Mouse (Mus musculus) gastrocnemius, postnatal 10 days (tissue): ENCODE data around the gene Yipf3. TPM values are rescaled to one million over a fixed set of nuclear protein-coding genes. Genes with fewer than 3 reads are reported as not detected.
A peak's percentile ranks its signal among the peaks of the same experiment; 100 is the strongest.

ENCODE experiments used
- DNase-seq: peaks from one replicate; pipeline ENCODE4 v3.0.0; 2021; ENCODE audit warnings: mixed read lengths
- total RNA-seq, 2 experiments: library from RNA; stranded (reverse); gene quantifications; 2 replicates each; pipeline ENCODE4 v1.2.3; 2021

Gene Yipf3
- total RNA-seq, 2 experiments from 2014 or later, result 53.6 to 66.6 TPM

DNA sequence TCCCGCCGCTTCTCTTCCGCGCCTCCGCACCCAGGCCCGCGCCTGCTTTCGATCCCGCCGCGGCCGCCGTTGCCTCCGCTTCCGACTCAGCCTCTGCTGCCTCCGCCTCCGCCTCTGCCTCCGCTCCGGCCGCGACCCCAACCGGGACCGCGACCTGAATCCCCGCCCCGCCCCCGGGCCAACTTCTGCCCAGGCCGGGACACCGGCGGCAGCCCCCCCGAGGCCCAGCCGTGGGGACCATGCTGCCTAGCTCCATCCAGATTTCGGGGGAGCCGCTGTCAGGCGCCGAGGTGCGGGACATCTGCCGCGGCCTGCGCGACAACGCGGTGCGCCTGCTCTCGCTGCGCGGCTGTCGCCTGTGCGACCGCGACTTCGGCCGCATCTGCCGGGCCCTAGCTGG lies 6.2 kb downstream of the Yipf3 start:
- peak; percentile 50 for DNase-seq

DNA sequence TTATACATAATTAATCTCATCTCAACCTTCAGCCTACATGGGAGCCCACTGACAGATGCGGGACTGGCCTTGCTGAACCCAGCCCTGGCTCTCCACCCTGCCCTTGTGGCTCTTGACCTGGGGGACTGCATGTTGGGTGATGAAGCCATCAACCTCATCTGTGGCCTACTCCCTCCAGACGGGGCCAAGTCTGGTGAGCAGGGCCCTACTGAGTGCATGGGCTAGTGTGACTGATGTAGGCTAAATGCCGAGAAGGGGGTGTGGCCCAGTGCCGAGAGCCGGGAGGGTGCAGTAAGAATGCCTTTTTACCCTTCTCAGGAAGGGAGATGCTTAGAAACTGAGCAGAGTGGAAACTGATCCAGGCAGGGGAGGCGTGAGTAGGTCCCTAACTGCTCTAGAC lies 7.3 kb downstream of the Yipf3 start:
- no peak for DNase-seq

DNA sequence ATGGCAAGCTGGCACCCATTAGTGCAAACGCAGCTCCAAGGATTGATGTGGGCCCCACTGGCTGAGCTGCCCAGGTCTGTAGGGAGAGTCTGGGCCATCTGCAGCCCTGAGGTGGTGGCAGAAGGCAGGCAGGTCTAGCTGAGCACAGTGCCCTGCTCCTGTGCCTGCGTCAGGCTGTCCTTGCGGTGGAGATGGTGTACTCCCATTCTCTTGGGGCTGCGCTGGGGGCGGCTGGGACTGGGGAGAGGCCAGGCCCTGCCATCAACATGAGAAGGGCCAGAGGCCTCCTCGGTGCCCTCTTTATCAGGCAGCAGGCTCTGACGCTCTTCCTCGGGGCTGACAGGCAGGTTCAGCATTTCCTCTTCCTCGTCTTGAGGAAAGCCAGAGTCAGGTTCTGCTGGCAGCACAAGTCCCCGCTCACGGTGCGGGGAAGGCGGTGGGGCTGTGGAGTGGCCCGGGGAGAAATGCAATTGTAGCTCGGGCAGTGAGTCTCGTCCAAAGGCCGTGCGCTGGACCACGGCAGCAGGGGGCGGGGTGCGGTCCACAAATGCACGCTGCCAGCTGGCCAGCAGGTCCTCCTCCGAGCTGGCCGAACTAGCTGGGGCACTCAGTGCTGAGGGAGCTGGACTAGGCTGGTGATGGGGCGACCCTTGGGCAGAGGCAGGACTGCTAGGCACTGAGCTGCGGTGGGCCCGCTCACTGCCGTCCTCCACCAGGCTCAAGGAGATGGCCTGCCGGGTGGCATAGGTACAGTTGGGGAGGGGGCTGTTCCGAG lies 10.6 kb downstream of the Yipf3 start:
- no peak for DNase-seq

DNA sequence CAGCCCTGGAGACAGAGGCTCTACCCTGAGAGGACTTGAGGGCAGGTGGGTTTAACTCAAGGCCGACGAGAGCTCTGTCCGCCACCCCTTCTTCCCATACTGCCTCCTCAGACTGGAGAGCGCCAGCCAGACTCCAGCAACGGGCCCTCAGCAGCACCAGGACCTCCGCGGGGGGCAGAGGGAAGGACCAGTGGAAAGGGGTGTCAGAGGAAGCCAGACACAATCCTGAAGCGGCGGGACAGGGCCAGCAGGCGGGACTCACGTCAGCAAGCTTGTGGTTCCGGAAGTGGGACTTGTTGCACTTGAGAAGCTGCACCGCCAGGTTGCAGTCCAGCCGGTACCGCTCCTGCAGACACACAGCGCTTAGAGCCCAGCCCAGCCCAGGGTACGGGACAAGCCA lies 11.8 kb downstream of the Yipf3 start:
- no peak for DNase-seq

DNA sequence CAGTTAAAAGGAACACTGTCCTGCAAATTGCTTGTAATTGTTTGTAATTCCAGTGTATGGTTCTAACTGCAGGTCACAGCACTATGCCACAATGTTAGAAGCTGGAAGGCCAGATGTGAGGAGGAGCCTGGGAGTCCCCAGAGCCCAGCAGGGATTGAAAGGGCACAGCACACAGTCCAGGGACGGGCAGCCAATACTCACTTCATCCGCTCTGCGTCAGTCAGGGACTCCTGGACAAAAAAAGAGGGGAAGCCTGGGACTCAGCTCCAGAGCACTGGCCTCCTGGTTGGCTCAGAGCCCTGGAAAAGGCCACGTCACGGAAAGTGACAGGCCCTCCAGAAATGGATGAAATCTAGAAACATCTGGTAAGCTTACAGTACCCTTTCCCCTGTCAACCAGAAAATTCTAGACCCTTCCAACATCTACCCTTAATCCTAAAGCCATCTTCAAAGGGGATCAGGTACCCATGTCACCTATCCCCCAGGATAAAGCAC lies 14.4 kb downstream of the Yipf3 start:
- DNase-seq, result no peak

DNA sequence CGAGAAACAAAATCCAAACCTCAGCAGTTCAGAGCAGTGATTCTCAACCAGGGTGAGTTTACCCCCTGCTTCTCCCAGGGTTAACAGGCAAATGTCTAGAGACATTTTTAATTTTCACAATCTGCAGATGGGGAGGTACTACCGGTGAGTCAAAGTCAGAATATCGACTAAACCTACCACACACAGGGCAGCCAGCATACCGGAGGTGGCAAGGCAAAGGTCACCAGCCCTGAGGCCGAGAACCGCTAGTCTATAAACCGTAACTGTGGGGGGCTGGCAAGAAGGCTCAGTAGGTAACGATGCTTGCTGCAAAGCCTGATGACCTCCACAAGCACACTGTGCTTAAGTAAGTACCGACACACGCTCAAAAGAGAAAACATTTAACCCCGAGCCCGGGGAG lies 17.6 kb downstream of the Yipf3 start:
- DNase-seq, result no peak

DNA sequence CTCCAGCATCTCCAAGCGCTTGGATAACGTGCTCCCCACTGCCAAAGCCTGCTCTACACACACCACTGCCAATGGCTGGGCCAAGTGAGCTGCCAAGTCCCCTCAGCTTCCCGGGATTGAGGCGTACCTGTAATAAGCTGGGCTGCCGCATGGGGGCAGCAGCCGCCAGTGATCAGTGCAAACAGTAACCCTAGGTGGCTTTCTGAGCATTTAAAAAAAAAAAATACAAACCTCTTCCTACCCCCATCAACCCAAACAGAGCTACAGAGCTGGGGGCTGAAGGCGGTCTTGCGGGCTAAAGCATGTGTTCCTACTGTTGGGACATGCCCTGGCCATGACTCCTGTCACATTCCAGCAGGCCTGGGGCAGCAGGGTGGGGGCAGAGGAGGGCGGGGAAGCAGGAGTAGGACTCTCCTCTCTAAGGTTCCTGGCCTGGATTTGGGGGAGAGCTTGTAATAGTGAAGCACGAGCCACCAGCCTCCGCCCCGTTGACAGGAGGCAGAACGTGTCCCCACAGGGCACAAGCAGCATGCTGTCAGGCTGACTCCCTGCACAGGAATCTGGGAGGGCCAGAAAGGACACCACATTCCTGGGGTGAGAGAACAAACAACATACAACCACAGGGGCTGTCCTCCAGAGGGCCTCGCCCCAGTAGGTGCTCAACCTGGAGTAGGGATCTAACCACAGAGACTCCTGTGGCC lies 18.2 kb downstream of the Yipf3 start:
- peak; percentile 87 for DNase-seq

DNA sequence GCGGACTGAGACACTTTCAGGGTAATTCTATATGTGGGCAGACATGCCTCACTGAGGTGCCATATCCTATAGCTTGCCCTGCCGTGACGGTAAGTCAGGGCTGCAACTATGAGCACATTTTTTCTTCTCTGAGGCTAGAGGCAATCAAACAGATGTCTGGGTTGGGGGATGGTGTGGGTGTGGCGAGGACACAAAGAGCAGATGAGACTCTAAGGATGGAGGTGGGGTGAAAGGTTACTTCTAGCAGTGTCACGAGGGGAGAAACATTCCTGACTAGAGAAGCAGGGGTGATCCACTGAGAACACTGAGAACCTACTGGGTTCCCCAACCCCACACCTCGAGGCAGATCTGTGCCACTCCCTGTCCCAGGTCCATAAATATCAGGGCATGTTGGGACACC lies 19.1 kb downstream of the Yipf3 start:
- DNase-seq, result no peak

DNA sequence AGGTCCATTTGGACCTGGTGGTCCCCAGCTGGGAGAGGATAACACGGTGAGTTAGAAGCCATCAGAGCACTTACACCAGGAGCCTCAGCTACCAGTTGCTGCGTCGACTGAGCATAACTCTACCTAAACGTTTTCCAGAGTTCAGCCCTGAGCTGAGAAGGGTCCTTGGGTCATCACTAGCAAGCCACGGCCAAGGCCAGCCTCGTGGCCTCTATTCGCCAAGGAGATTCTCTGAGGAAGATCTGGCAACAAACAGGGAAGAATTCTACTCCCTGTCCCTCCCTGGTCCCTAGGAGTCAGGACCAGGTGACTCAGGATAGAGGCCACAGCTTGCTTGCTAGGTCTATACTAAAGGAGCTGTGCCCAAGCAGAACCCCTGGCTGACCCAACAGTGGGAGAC lies 19.6 kb downstream of the Yipf3 start:
- no peak for DNase-seq

DNA sequence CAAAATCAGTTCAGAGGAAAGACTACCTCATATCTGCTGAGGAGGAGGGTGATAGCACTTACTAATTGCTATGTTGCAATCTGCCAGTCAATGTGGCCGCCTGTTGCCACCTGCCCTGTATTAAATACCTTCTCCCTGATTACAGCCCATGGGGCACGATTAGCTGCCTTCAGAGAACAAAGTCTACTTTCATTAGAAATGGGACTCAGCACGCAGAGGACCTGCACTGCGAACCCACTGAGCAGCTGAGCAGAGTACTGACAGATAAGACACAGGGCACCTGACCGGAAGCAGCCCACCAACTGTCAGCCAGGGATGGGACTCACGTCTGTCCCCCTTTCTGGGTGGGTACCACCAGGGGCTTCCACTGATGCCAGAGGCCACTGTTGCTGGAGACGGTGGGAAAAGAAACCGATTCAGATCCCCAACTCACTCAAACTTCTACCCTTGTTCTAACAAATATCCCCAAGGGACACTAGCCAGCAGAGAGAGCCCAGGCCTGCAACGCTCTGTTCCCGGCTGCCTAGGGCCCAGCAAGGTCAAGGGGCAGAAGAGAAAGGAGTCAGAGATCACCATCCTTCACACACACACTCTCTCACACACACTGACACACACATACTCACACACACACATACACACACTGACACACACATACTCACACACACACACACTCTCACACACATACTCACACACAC lies 20.3 kb downstream of the Yipf3 start:
- no peak for DNase-seq

DNA sequence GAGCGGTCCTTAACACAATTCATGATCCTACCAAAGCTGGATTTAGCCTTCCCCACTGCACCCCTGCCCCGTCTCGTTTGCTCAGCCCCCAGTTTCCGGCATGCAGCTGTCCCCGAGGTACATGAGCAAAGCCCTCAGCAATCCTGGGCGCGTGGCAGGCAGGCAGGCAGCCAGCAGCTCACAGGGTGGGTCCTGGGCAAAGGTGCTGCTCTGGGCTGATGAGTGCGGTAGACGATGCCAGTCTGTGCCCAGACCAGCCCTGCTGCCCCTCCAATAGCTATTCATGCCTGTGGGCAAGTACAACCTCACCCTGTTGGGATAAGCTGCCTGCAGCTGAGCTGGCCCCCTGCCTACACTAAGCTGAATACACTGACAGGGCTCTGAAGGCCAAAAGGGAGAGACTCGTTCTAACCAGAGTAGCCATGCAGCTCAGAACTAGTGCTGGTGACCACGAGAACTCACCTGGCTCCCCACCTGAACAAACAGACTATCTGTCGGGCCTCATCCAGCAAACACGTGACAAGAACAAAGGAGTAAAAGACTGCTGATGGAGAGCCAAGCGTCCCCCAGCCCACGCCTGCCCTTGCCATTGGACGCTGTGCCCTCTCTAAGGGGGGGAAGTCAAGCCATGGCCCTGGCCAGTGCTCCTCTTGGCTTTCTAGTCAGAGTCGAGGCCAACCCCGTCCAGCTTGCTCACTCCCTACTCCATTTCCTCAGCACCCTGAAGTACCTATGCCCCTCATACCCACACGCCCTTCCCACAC lies 22.1 kb downstream of the Yipf3 start:
- peak; percentile 61 for DNase-seq

DNA sequence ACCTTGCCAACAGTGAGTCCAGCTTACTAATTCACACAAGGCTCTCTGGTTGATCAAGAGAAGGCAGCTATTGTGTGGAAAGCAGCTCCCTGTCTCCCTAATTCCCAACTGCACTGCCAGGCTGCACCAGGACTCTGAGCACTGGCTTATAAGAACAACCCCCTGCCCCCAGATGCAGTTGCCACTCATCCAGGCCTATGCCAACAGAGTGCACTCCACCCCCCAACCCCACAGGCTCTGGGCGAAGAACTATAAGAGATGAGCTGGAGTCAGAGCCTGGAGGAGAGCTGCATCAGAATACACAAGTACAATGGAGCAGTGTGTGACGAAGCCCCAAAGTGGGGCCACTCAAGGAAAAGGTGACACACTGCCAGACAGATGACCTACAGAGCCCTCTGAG lies 24.2 kb downstream of the Yipf3 start:
- DNase-seq, result no peak

DNA sequence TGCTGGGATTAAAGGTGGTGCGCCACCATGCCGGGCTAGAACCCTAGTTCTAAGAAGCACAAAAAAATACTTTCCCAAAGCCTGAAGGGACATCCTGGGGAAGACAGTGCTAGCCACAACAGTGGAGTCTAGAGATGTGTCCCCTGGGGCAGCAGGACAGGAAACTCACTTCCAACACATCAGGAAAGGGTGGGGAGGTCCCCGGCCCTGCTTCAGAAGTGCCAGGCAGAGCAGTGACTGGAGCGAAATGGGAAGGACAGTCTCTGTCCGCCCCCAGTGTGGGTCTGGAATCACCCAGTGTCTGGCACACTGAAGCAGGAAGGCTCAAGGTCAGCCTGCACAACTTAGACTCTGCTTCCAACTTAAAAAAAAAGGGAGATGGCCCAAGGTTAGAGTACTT lies 24.8 kb downstream of the Yipf3 start:
- DNase-seq, result no peak

DNA sequence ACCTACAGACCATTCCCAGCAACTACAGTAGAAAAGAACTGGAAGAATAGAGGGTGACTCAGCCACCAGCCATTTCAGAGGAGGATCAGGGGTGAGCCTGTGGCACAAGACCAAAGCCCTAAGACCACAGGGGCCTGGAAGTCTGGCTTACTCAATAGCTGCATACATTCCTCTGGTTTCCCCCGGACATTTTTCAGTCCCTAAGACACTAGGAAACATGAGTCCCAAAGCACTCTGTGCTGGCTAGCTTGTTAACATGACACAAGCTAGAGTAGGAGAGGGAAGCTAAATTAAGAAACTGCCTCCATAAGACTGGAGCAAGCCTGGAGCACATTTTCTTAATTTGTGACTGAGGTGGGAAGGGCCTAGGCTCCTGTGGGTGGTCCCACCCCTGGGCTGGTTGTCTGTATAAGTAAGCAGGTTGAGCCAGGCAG lies 25.9 kb downstream of the Yipf3 start:
- DNase-seq, result no peak

DNA sequence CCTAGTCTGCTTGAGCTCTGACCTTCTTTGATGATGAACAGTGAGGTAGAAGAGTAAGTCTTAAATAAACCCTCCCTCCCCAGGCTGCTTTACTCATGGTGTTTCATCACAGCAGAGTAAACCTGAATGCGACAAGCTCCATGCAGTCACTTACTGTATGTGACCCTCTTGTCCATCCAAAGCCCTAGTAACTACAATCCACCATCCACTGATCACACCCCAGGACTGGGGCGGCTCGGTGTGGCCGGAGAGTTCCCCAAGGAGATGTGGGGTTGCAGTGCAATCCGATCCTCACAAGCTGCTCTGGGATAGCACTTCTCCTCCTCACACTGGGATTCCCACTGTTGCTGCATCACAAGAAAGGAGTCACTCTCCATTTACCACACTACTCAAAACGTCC lies 26.6 kb downstream of the Yipf3 start:
- DNase-seq, result no peak

DNA sequence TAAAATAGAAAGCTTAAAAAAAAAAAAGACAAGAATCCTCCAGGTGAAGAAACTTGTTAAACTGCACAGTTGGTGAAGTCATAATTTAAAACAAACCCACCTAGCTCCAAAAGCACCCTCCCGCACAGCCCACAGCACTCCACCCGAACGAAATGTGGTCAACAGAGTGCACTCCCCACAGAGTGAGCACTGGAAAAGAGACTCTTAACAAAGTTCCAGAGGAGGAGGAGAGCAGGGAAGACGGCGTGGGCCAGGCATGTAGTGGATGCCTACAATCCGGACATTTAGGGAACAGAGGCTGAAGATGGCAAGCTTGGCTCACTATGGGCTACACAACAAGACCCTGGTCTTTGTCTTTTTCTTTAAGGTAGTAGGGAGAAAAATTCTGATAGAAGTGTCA lies 27.2 kb downstream of the Yipf3 start:
- DNase-seq, result no peak

DNA sequence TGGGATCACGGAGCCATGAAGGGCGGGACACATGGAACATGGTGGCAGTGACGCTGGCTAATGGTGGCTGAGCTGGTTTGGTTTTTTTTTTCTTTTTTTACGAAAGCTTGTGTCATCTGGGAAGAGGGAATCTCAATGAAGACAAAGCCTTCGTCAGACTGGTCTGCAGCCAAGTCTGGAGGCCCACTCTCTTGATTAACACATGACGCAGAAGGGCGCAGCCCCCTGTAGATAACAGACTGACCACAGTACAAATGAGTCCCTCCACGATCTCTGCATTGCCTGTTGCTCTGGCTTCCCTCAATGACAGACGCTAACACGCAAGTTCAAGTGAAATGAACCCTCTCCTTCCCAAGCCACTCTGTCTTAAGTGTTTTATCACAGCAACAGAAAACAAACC lies 27.6 kb downstream of the Yipf3 start:
- no peak for DNase-seq

DNA sequence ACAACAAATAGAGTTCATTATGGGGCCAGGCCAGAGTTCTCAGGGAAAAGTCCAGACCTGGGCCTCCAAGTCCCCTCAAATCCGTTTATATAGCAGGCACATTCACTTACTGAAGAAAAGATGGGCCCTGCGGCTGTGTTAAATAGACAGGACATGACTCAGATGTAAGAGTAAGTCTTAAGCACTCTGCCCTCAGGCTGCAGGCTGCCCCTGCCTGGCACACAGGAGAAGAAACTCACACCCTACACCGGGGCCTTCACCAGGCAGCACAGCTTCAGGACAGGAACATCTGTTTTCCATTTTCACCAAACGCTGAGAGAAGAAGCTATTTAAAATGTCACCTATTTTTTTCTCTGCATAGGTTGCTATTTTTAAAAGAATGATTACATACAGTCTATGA lies 29.7 kb downstream of the Yipf3 start:
- DNase-seq, result no peak

DNA sequence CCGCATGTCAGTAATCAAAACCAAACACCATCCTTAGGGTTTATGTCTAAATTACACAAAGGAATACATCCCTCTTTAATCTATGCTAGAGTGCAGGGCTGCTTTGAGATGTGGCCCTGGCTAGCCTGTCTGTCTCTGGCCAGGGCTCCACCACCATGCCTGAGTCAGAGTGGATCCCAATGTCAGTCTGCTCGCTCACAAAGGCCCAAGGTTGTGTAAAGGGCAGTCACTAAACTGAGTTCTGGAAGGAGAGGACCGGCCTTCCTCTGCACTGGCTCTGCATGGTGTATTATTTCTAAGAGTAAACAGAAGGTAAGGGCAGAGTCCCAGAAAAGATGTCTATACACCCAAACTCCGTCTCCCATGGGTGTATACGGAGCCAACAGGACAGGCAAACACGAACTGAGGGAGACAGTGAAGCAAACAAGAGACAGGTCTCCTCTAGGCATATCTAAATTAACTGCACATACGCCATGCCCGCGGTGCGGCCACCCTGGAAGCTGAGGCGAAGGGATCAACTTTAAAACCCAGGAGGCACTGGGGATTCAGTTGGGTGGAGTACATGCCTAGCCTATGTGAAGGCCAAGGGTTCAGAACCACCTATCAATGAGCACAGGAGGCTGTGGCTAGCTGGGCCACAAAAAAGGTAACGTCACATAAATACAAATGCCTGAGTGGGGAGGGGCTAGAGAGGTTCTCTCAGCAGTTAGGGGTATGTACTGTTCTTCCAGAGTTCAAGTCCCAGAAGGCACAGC lies 30.3 kb downstream of the Yipf3 start:
- DNase-seq, result no peak

DNA sequence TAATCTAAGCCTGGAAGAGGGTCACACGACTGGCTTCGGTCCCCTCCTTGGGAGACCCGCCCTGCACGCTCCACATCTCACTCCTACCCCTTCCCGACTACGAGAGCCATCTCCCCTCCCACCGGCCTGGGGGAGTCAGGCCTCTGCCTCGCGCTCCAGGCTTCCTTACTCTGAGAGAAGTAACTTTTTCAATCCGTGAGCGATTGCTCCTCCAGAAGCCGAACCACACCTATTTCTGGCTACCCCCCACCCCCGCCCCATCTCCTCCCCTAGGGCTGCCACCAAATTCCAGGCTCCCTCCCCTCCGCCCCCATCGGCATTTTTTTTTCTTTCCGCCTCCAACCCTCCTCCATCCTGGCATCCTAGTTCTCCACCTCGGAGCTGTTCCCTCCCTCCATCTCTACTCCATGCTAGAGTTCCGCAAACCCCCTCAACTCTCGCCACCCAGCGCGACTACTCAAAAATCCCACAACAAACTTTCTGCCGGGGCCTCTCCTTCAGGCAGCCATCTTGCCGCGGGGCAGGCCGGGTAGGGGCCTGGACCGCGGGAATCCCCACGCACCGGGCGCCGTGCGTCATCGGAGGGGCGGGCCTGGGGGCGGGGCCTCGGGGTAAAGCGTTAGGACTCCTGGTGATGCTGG lies 34.7 kb downstream of the Yipf3 start, which contains the start of gene Tjap1:
TSS of gene Tjap1 (minus strand) at position 544 of the 641 bp plus-strand sequence.
- peak; percentile 89 for DNase-seq

DNA sequence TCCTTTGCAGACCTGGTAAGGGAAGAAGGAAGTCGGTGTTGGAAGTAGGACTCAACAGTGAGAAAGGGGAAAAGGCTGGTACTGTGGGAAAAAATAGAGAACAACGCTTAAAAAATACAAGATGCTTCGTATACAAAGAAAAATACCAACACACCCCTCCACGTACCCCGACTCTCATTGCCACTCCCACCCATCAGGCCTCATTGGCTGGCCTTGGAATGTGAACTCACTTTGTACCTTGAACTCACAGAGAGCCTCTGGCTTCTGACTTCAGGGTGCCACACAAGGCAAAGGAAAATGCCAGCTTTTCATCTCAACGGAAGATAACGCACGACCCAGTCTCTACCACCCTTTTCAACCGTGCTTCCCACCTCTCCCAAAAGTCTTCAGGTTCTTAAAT lies 35.3 kb downstream of the Yipf3 start:
- DNase-seq, result no peak
